Mouse (Mus musculus) urinary bladder, adult 2 months (tissue): ENCODE data around the gene Rnf144a. TPM values are rescaled to one million over a fixed set of nuclear protein-coding genes. Genes with fewer than 3 reads are reported as not detected.
"Not testable (repeated sequence)": the region's sequence is repeated elsewhere in the genome, so short reads cannot be mapped to it uniquely, and the experiment has no call there.

Source experiments
- DNase-seq: peaks from one replicate; pipeline ENCODE4 v3.0.0; 2022; ENCODE audit warnings: low spot score
- polyA plus RNA-seq: library from polyadenylated mRNA; depleted of rRNA; stranded (reverse); fragments of >200 nt; gene quantifications from 2 replicates; pipeline ENCODE4 v1.2.3, GENCODE M21; 2012; rRNA removed

Gene Rnf144a
- polyA plus RNA-seq, 1 experiment: 3.4 TPM

DNA sequence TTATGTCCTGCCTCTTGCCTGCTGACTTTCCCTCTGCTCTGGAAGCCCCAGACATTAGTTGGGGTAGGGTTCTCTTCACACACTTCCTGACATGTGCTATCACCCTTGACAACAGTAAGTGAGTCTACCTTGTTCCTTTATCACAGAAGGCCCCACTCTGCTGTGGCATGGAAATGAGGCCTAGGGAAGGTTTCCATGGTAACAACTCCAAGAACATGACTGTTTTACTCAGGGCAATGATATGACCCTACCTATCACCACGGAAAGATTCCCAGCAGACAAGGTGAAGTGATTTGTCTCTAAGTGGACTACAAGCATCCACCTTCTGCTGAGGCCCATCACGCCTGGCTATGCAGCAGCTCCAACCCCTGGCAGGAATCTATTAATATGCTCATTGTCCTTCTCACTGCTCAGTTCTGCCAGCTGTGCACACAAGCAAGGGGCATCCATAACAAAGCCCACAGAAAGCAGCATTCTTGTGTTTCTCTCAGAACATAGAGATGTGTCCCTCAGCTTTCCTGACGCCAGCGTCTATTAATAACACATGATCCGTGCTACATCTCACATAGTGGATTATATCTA is 91.2 kb downstream of the Rnf144a start:
- no peak for DNase-seq

DNA sequence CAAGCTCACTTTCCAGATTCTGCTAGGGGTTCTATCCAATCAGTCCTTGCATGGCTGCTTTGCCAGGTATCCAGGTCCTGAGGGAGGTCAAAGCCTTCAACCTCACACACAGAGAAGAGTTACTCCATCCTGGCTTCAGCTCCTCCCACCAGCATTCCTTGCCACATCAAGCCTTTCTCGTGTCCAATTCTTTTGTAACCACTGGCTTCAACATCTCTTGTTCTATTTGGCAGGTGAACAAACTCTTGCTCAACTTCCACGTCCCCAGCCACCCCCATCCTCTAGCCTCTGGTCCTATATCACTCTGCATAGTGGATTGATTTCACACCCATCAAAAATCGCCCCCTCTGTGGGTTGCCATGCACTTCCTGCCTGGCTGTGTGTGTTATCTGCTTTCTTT is 98.8 kb downstream of the Rnf144a start:
- DNase-seq: no peak

DNA sequence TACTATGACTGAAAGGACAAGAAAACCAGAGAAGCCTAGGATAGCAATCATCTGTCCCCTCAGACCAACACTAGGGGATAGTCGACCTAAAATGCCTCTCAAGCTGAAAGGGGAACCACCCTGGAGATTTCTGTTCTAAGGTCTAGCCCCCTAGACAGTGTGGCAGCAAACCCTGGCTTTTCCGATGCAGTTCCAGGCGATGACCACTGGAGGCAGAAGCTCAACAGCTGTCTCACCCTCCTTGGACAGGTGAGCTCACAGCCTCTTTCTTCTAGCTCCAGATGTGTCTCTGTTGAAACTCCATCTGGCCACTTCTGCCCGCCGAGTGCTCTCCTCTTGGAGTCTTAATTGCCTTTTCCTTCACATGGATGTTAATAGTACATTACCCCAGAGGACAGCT is 100.1 kb downstream of the Rnf144a start:
- DNase-seq: no peak

DNA sequence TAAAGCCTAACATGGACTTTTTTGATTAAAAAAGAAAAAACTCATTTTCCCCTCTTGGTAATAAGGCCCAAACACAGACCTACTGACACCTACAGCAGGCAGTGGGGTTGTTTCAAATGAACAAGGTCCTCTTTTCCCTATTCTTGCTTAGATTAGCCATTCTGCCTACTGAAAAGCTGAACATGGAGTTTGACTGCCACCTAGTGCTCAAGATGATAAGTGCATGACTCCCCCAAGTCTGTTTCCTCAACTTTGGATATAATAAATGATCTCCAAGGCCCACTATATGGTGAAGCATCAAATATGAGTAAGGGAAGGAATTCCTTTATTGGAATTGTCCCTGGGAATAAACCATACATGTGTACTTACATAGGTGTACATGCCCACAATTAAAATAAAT is 103.5 kb downstream of the Rnf144a start:
- no peak for DNase-seq

DNA sequence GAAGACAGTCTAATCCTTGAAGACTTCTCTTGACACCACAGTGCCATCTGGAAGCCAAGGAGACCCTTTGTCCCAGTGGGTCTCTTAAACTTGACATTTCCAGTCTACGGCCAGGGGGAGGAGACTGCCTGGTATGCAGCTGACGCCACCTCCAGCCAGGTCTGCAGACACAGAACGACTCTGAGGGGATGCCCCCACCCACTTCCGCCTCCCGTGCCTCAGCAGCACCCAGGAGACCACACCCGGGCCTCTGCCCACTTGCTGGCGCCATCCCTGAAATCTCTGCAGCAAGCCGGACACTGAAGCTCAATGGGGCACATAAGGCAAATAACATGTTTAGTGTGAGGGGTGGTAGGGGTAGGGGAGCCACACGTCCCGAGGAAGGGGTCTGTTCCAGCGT is 104.8 kb downstream of the Rnf144a start:
- DNase-seq: no peak

DNA sequence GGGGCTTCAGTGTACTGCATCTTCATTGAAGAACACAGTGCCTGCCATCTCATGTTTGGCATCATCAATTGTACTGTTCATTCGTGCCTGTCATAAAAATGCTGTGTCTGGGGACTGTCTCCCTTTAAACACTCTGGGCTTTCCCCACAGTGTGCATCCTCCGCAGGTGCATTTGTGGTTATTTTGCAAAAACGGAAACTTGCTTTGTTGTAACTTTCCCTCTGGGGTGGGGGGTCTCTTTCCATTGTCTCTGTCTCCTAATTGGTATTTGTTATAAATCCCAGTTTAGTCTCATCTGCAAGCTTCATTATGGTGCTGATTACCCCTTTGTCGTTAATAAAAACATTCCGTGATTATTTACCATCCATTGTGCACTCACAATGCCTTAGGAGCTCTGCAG is 112.2 kb downstream of the Rnf144a start:
- DNase-seq: no peak

DNA sequence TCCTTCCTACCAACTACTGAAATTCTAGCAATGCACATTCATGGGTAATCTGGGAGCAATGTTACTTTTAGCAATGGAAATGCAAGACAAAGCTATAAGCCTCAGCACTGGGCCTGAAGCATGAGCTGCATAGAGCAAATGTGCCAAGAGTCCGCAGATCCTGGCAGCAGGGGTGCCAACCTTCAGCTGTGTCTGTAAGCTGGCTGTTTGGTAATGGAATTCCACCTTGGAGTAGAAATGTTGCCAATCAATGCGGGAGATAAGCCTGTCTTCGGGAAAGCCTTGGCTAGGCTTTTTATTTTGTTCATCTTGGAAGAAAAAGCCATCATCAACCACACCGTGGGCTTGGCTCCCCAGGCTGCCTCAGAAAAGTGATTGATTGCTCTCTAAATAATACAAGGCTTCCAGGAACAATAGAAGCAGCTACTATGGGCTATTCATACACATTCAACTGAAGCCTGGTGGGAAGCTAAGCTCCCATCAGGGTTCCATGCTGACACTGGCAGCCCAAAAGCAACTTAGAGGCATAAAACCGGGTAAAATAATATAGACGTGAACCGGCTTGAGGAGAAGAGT is 115.5 kb downstream of the Rnf144a start:
- DNase-seq: no peak

DNA sequence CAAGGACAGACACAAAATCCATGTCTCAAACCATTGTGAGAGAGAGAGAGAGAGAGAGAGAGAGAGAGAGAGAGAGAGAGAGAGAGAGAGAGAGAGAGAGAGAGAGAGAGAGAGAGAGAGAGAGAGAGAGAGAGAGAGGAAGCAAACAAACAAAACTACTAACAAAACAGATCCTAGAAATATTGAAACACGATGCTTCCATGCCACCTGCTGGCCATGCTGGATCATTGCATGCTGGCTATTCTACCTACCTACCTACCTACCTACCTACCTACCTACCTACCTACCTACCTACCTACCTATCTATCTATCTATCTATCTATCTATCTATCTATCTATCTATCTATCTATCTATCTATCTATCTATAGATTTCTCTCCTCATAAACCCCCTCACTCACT is 119.1 kb downstream of the Rnf144a start:
- DNase-seq: not testable (repeated sequence)

DNA sequence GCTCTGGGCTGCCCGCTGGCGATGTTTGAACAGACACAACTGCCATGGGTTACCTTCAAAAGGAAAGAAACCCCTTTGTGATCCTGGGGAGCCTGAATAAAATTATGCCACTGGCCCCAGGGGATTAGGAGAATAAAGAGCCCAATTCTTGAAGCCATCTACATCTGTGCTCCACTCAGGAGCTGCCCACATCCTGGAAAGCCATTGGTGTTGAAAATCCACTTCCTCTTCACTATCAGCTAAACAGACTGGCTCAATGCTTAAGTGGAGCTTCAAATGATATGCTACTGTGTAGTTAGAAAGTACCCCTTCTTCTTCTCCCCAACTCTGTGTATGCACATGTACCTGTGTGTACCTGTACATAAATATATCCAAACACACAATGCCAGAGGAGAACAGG is 125.9 kb downstream of the Rnf144a start:
- no peak for DNase-seq

DNA sequence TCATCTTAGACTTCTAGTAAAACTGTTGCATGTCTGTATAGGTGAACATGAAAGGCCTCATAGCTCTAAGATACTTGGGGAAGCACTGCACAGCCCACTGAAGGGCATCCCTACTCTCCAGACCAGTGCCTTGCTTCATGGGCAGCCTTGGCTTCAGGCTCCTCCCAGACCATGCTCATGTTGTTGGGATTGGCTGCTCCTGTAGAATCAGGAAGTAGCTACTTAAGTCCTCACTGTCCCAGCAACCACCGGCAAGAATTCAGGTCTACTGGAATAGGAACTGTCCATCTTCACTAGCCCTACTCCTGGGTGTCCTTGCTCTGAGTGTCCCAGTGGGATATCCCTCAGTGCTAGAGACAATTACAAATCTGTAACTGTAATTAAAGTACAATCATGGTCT is 126.7 kb downstream of the Rnf144a start:
- DNase-seq: no peak

DNA sequence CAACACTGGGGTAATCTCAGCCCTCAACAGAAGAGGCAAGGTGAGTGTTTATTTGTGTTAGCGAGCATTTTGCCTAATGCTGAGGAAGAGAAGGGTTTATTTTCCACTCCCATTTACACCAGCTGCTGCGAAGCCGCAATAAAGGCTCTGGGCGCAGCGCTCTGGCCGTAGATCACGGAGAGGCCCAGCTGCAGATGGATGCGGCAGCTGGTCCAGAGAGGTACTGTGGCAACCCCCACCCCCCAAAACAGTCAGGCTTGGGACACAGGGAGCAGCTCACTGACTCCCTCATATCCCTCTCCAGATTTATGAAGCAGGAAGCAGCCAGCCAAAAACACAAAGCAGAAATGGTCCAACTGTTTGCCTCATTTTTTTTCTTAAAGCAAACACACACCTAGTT is 129.1 kb downstream of the Rnf144a start:
- no peak for DNase-seq

DNA sequence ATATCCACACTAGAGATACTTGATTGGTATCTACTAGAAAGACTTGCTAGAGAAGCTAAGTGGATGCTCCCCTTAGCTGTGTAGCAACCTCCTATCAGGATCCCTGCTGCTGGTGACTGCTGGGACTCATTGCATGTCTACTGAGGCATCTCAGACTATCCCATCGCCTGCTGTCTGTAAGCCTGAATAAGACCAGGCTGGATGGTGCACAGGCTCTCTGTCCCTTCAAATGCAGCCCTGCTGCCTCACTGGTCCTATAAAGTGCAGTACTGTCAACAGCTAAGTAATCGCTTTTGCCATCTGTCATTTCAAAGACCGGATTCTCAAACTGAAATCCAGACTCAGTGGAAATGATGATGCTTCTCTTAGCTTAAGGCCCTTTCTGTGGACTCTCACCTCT is 129.6 kb downstream of the Rnf144a start:
- no peak for DNase-seq

DNA sequence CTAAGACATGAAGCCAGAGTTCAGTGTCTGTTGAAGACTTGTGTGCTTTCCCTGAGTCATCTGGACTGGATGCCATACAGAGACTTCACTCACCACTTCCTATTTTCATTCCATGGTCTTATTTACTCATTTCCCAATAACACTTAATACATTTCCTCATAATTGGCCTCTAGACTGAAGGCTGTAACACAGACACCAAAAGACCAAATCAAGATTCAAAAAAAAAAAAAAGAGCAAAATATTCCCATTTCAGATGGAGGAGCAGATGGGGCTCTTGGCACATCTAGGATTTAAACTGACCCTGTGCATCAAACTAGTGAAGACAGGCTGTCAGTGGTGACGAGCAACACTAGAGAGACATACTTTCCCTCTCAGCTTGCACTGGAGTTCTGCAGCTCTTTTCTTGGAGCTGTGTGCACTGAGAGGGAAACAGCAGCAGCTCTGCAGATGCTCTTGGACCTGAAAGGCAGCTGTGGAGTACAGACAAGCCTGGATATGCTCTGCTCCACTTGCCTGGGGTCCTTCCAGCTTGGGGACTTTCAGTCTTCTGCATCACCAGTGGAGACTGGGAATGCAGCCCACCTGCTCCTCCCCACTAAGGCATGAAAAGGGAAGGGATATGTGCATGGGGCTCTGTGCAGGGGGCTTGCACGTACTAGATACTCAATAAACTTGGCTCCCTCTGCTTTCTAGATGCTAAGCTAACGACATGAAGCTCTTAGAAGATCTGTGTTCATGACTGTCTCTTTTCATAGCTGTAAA is 134.2 kb downstream of the Rnf144a start:
- no peak for DNase-seq

DNA sequence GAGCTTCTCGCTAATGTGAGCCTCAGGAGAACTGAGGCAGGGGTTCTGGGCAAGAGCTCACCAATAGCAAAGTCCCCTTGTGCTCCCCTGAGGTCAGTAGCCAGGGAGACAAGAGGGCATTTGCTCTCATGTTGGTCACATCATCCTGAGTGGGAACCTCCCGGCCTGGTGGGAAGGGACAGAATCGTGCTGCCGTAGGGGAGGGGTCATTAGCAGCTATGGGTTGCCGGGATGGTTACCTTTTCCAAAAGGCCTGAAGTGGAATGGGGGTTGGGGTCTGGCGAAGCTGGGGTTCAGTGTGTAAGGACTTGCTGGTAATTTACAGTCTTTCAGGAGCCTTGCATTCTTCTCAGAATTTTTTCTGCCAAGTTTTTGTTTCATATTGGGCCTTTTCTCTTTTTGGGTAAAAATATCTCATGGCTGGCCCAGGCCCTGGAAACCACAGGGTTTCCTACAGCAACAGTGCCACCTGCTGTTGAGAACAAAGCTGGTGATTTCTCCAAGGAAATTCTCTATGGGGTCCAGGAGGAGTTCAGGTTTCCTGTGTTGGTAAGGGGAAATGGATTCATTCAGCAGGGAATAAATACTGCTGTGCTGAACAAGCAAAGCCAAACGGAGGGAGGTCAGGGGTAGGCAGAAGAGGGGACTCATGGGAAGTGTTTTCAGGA is 137.9 kb downstream of the Rnf144a start:
- no peak for DNase-seq

DNA sequence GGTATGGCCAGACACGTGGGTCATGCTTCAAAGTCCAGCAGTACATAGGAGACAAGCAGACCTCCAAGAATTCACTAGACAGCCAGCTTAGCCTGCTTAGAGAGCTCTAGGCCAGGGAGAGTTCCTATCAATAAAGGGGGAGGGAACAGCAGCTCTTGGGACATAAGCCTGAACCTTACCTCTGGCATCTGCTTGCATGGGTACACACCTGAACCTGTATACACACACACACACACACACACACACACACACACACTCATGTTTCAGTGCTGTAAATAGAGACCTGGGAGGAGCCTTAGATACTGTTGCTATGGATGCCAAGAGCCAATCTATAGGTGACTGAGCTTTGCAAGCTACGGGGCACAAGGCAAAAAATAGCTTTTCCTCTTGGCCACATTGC is 138.5 kb downstream of the Rnf144a start:
- DNase-seq: no peak

Other genes starting within 250 kb of the Rnf144a start
- 2.5 and 3.5 TPM in 2 replicates for gene Rsad2, start 41.2 kb upstream of the Rnf144a start, polyA plus RNA-seq
- gene Cmpk2, start 54.0 kb upstream of the Rnf144a start, polyA plus RNA-seq: 3.9 and 4.8 TPM in 2 replicates